Comparison of ENCODE assay signal across 22 mouse cellular contexts in genomic region chr8:120759847-120760246, GRCm38 (mm10).
"Had no signal": no experiment of that assay in that cellular context is flagged by ENCODE, and none has a peak within 500 bp of the region (broad histone marks: within the 10 kb centered on the region; RNA-seq: fewer than 3 reads in every experiment).

No protein-coding gene starts in this region.

- H3K27me3 ChIP-seq: neural tube, embryonic 12.5 days; neural tube, embryonic 15.5 days; stomach, embryonic 15.5 days had no signal

- H3K4me3 ChIP-seq: kidney, embryonic 15.5 days; limb, embryonic 12.5 days; limb, embryonic 15.5 days; neural tube, embryonic 12.5 days; neural tube, embryonic 15.5 days; stomach, embryonic 15.5 days had no signal

- H3K27ac ChIP-seq: kidney, embryonic 15.5 days; limb, embryonic 12.5 days; limb, embryonic 15.5 days; liver, embryonic 14.5 days; neural tube, embryonic 12.5 days; neural tube, embryonic 15.5 days; stomach, embryonic 15.5 days had no signal

- H3K9me3 ChIP-seq: kidney, embryonic 15.5 days; limb, embryonic 12.5 days; limb, embryonic 15.5 days; neural tube, embryonic 12.5 days; neural tube, embryonic 15.5 days; stomach, embryonic 15.5 days had no signal

- H3K9ac ChIP-seq: kidney, embryonic 15.5 days; limb, embryonic 12.5 days; limb, embryonic 15.5 days; liver, embryonic 14.5 days; liver, postnatal 0 days; lung, embryonic 14.5 days; neural tube, embryonic 12.5 days; neural tube, embryonic 15.5 days; stomach, embryonic 15.5 days had no signal

- H3K36me3 ChIP-seq: kidney, embryonic 15.5 days; limb, embryonic 12.5 days; limb, embryonic 15.5 days; neural tube, embryonic 12.5 days; neural tube, embryonic 15.5 days; stomach, embryonic 15.5 days had no signal

- ATAC-seq: intestine, postnatal 0 days; liver, postnatal 0 days; lung, postnatal 0 days had no signal

- H3K4me2 ChIP-seq: kidney, embryonic 15.5 days; limb, embryonic 12.5 days; limb, embryonic 15.5 days; liver, embryonic 11.5 days; lung, embryonic 14.5 days; midbrain, embryonic 11.5 days; neural tube, embryonic 12.5 days; neural tube, embryonic 15.5 days; stomach, embryonic 15.5 days had no signal

- DNase-seq: kidney, adult 8-10 months; kidney, postnatal 14 days; kidney, postnatal 4 days; left cerebral cortex, postnatal 4 days; liver, postnatal 0 days; lung, embryonic 14.5 days; lung, postnatal 36 days; midbrain, embryonic 14.5 days; right cerebral cortex, adult 18-20 months; right cerebral cortex, postnatal 4 days; thymus, postnatal 25 days had no signal

- H3K4me1 ChIP-seq: neural tube, embryonic 15.5 days had no signal
